Mouse (Mus musculus) testis, adult 2 months (tissue): Measurements from ENCODE around the gene Nhlrc2.

Experiments
- CTCF ChIP-seq: fragments of 200-500 bp; IDR thresholded peaks from 2 replicates; pipeline ENCODE4 v1.5.1; 2012; ENCODE audit warnings: low read depth, mild to moderate bottlenecking, inconsistent platforms, low read length, moderate library complexity; ENCODE audit not compliant: control insufficient read depth, insufficient read depth, insufficient replicate concordance
- POLR2A ChIP-seq: fragments of 200-500 bp; IDR thresholded peaks from 2 replicates; pipeline ENCODE4 v1.6.1; 2012; ENCODE audit warnings: low read depth, mild to moderate bottlenecking, inconsistent platforms, low read length, moderate library complexity; ENCODE audit not compliant: control insufficient read depth

DNA sequence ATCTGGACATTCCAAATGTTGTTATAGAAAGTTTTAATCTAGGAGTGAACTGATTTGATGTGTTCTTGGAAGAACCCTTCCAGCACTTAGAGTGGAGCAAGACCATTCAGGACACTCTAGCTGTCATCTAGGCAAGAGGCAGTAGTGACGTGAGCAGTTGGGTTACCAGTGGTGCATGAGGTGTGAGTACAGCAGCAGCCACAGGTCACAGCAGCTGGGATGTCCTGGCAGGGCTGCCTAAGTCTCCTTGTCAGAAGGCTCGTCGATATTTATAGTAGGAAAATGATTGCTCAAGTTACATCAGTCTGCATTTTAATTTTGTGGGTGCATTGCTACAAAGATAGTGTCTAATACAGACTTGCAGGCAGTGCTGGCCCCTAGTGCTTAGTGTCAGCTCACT lies 42.2 kb downstream of the Nhlrc2 start:
- TF ChIP-seq POLR2A: no peak
- TF ChIP-seq CTCF: no peak
